Mouse (Mus musculus): ENCODE data around the gene Akr1c14.

- TF ChIP-seq CTCF (IDR thresholded peaks at IDR 0.05; ENCODE audit: control insufficient read depth, insufficient read depth, insufficient replicate concordance, low read depth, low read length) (no peak), POLR2A (IDR thresholded peaks at IDR 0.05; ENCODE audit: control insufficient read depth, low read depth, low read length) (no peak)
Observed at GRCm38 (mm10) chr13:4131317-4131716, 82.5 kb downstream of the Akr1c14 start.
